Mouse (Mus musculus) heart, postnatal 0 days (tissue): ENCODE measurements at regions not wholly inside any gene's neighbourhood (a gene's known extent, or its start where the extent isn't known, plus 50 kb on each side); places are given as distances from the start of the nearest gene placed in this dataset.
"Not testable (repeated sequence)": the region's sequence is repeated elsewhere in the genome, so short reads cannot be mapped to it uniquely, and the experiment has no call there.

Experiments
- ATAC-seq: fragments of 200-750 bp; cut with Nextera tagmentation; 2 replicates; pipeline ENCODE4 v1.8.0; 2017; ENCODE audit warnings: low read depth, moderate number of reproducible peaks, moderate library complexity; ENCODE audit not compliant: insufficient read depth
- DNase-seq: peaks from one replicate; pipeline ENCODE4 v3.0.0-alpha.2; 2016; ENCODE audit warnings: low spot score
- H3K27ac ChIP-seq: fragments of 300-500 bp; sonication (generic); 2 replicates; pipeline ENCODE4 v1.5.1; 2014; ENCODE audit warnings: low read depth, mild to moderate bottlenecking
- H3K27me3 ChIP-seq: fragments of 300-500 bp; sonication (generic); 2 replicates; pipeline ENCODE4 v1.6.1; 2014; ENCODE audit warnings: low read length, mixed read lengths; ENCODE audit not compliant: control insufficient read depth, insufficient read depth
- H3K36me3 ChIP-seq: fragments of 300-500 bp; sonication (generic); replicated peaks from 2 replicates; pipeline ENCODE4 v1.6.1; 2014; ENCODE audit warnings: low read length, mixed read lengths; ENCODE audit not compliant: control insufficient read depth, insufficient read depth
- H3K4me1 ChIP-seq: fragments of 300-500 bp; sonication (generic); 2 replicates; pipeline ENCODE4 v1.6.1; 2014; ENCODE audit warnings: antibody characterized with exemption; ENCODE audit not compliant: control insufficient read depth, insufficient read depth
- H3K4me2 ChIP-seq: fragments of 300-500 bp; sonication (generic); 2 replicates; pipeline ENCODE4 v1.6.1; 2014; ENCODE audit warnings: low read depth, mild to moderate bottlenecking, low read length, moderate library complexity
- H3K4me3 ChIP-seq: fragments of 300-500 bp; sonication (generic); 2 replicates; pipeline ENCODE4 v1.5.1; 2014; ENCODE audit warnings: low read depth, low read length
- H3K9ac ChIP-seq: fragments of 300-500 bp; sonication (generic); replicated peaks from 2 replicates; pipeline ENCODE4 v1.6.1; 2014; ENCODE audit warnings: low read depth, low read length, mixed read lengths
- H3K9me3 ChIP-seq: fragments of 300-500 bp; sonication (generic); replicated peaks from 2 replicates; pipeline ENCODE4 v1.6.1; 2016; ENCODE audit warnings: low read length; ENCODE audit not compliant: control insufficient read depth
- CTCF ChIP-seq: IDR thresholded peaks from 2 replicates; pipeline ENCODE4 v1.5.1; 2016; ENCODE audit warnings: antibody characterized with exemption, control low read depth, low read depth
- EP300 ChIP-seq: IDR thresholded peaks from 2 replicates; pipeline ENCODE4 v1.6.1; 2016; ENCODE audit warnings: antibody characterized with exemption, low read depth
- WGBS: fragments of 180-500 bp; shearing (Covaris S2); extraction: QIAGEN DNeasy Blood & Tissue Kit; methylation state at CpG from one replicate; pipeline ENCODE4 v1.1.7; 2014; 5-methylcytosine and 5-hydroxymethylcytosine counted together

GRCm38 (mm10) chr8:126774816-126775215, 170.8 kb downstream of the Tomm20 start:
- no peaks in the 10 kb centered on the region for H3K4me1 ChIP-seq
- no peak overlapping the region for H3K4me2 ChIP-seq
- H3K4me3 ChIP-seq = no peak overlapping the region
- 87% methylated on average over 7 of the region's 7 CpGs for WGBS
- ATAC-seq (no peak), DNase-seq (no peak)
- no peaks in the 10 kb centered on the region for H3K27me3 ChIP-seq
- no peaks in the 10 kb centered on the region for H3K36me3 ChIP-seq
- H3K27ac ChIP-seq = no peak overlapping the region
- H3K9me3 ChIP-seq = no peaks in the 10 kb centered on the region
- no peak for TF ChIP-seq CTCF
- H3K9ac ChIP-seq = no peak overlapping the region

- Histone ChIP-seq H3K4me2 (no peak overlapping the region), H3K27ac (no peak overlapping the region), H3K36me3 (no peaks in the 10 kb centered on the region), H3K9ac (no peak overlapping the region), H3K27me3 (no peaks in the 10 kb centered on the region), H3K4me3 (no peak overlapping the region), H3K4me1 (no peaks in the 10 kb centered on the region), H3K9me3 (peaks cover 5% of the 10 kb centered on the region; the same call in 1 of the 2 replicates)
- TF ChIP-seq EP300 (no peak), CTCF (no peak)
- DNase-seq (no peak), ATAC-seq (no peak)
- WGBS = 80% methylated on average over 11 of the region's 11 CpGs
These were observed 172.9 kb downstream of the Tomm20 start for GRCm38 (mm10) chr8:126772748-126773147.

- no peaks in the 10 kb centered on the region for H3K36me3 ChIP-seq
- ATAC-seq (0 out of 2 replicates have a peak, but pooled peaks have one; percentile 24), DNase-seq (no peak)
- no peaks in the 10 kb centered on the region for H3K4me1 ChIP-seq
- 64% methylated on average over 7 of the region's 7 CpGs for WGBS
- no peak overlapping the region for H3K27ac ChIP-seq
- no peak overlapping the region for H3K4me2 ChIP-seq
- peaks cover 5% of the 10 kb centered on the region; the same call in 1 of the 2 replicates for H3K9me3 ChIP-seq
- no peak overlapping the region for H3K4me3 ChIP-seq
- H3K27me3 ChIP-seq = no peaks in the 10 kb centered on the region
- H3K9ac ChIP-seq = no peak overlapping the region
- TF ChIP-seq CTCF = no peak
These were observed 173.4 kb downstream of the Tomm20 start for GRCm38 (mm10) chr8:126772194-126772593.

- not testable (repeated sequence) for ATAC-seq, H3K9me3 ChIP-seq, H3K36me3 ChIP-seq, DNase-seq, H3K27me3 ChIP-seq, H3K9ac ChIP-seq, H3K4me3 ChIP-seq, H3K27ac ChIP-seq, H3K4me2 ChIP-seq, H3K4me1 ChIP-seq
- WGBS = 39% methylated on average over 2 of the region's 2 CpGs
These were observed 175.3 kb downstream of the Tomm20 start for GRCm38 (mm10) chr8:126770374-126770773.

- no peaks in the 10 kb centered on the region for H3K27me3 ChIP-seq
- no peak overlapping the region for H3K4me2 ChIP-seq
- H3K9me3 ChIP-seq = peaks cover 5% of the 10 kb centered on the region; the same call in 1 of the 2 replicates
- H3K4me1 ChIP-seq = no peaks in the 10 kb centered on the region; the same call in 1 of the 2 replicates
- TF ChIP-seq EP300 = no peak
- TF ChIP-seq CTCF = no peak
- DNase-seq (no peak), ATAC-seq (no peak)
- no peak overlapping the region for H3K9ac ChIP-seq
- 92% methylated on average over 5 of the region's 5 CpGs for WGBS
- H3K36me3 ChIP-seq = no peaks in the 10 kb centered on the region
- H3K27ac ChIP-seq = no peak overlapping the region
- H3K4me3 ChIP-seq = no peak overlapping the region
These were observed 174.4 kb upstream of the Irf2bp2 start for GRCm38 (mm10) chr8:126768142-126768541.

GRCm38 (mm10) chr8:126767341-126767740, 173.6 kb upstream of the Irf2bp2 start:
- DNase-seq (no peak), ATAC-seq (no peak)
- peaks cover 5% of the 10 kb centered on the region; the same call in 1 of the 2 replicates for H3K9me3 ChIP-seq
- TF ChIP-seq CTCF = no peak
- no peak for TF ChIP-seq EP300
- no peak overlapping the region for H3K27ac ChIP-seq
- H3K4me1 ChIP-seq = no peaks in the 10 kb centered on the region; the same call in 1 of the 2 replicates
- H3K4me3 ChIP-seq = no peak overlapping the region
- H3K4me2 ChIP-seq = no peak overlapping the region
- 60% methylated on average over 3 of the region's 3 CpGs for WGBS
- H3K9ac ChIP-seq = no peak overlapping the region
- H3K36me3 ChIP-seq = no peaks in the 10 kb centered on the region
- H3K27me3 ChIP-seq = no peaks in the 10 kb centered on the region
